Mouse (Mus musculus) liver, embryonic 14.5 days (tissue): ENCODE measurements around the gene Ccr6.

Experiments
- CTCF ChIP-seq: IDR thresholded peaks from 2 replicates; pipeline ENCODE4 v1.5.1; 2016; ENCODE audit warnings: antibody characterized with exemption, low read depth, control low read depth
- EP300 ChIP-seq: IDR thresholded peaks from 2 replicates; pipeline ENCODE4 v1.6.1; 2016; ENCODE audit warnings: antibody characterized with exemption, low read depth

- TF ChIP-seq EP300 (no peak), CTCF (no peak)
These were observed 2.3 kb downstream of the Ccr6 start for GRCm38 (mm10) chr17:8238012-8238710.
